Mouse (Mus musculus): ENCODE measurements around the gene Mtcl1. TPM values are rescaled to one million over a fixed set of nuclear protein-coding genes. Genes with fewer than 3 reads are reported as not detected.

The Mtcl1 gene
- total RNA-seq, 2 experiments from 2014 or later: 30.3 to 31.4 TPM

DNA sequence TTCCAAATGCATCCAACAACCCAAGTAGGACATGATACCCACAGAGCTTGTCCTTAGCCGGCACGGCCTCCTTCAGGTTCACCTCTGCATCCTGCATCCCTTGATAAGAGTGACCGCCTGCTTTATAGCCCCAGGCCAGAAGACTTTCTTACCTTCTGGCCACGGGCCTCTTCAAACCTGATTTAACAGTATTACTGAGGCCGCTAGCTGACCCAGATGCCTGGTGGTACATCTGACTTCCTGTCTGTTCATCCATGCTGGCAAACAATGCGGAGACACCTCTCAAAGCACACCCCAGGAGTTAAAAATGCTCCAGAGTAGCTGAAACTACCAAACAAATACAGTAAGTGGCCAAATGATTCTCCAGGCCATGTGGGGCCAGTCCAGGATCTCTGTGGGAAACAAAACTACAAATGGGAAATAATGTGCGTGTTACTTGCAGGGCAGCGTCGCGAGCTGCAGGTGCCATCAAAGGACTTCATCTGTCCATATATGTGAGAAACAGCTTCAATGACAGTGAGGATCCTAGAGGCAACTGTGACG lies 38.6 kb downstream of the Mtcl1 start:
- DNase-seq (ENCODE audit: low spot score in 2 of 2): no peak

DNA sequence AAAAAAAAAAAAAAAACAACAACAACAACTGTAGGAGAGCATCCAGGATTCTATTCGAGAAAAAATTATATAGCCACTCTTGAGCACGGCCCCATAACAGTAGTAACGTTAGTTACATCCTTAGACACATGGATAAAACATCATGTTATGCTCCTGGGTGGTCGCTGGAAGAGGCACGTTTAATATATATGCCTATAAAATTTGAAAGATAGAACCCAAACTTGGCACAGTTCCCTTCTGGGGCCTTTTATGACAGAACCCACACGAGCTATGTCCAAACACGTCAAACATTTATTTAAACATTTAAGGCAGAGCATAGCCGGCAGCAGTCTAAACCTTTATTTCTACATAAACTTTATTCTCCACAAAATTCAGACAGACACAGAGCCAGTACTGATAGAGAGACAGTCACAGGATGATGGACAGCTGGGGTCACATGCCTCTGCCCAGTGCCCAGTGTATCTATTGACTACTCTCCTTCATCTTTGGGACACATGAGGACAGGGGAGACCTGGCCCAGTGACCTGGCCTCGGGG lies 40.4 kb downstream of the Mtcl1 start:
- DNase-seq (ENCODE audit: low spot score in 2 of 2): no peak

DNA sequence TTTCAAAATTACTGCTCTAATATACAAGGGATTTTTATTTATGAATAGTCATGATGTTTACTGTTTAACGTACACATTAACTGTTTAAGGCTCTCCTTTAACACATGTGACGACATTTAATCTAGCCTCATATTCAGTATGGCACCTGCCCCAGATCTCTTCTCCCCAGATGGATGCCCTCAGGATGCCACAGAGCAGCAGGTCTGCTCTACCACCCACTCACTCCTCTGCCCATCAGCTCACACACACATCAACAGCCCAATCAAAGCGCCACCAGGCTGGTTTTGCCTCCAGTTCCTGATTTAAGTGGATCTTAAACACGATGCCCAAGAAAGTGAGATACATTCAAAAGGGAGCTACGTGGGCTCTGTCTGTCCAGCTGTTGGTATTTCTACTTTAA lies 41.1 kb downstream of the Mtcl1 start:
- no peak for DNase-seq (ENCODE audit: low spot score in 2 of 2)

DNA sequence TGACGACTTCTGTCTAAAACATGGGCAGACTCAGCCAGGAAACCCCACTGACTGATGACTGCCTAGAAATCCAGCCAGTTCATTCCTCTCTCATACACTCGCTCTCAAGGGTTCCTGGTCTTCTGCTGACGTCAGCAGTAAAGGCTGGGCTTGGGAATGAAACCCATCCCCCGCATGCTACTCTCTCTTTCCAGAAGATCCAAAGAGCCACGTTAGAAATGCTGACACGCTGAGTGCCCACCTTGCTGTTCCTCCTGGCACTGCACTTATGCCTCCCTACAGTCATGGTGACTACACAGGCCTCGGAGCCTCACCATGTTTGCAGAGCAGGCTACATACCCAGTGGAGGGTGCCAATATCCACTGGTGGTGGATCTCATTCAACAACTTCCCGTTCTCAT lies 41.7 kb downstream of the Mtcl1 start:
- no peak for DNase-seq (ENCODE audit: low spot score in 2 of 2)

DNA sequence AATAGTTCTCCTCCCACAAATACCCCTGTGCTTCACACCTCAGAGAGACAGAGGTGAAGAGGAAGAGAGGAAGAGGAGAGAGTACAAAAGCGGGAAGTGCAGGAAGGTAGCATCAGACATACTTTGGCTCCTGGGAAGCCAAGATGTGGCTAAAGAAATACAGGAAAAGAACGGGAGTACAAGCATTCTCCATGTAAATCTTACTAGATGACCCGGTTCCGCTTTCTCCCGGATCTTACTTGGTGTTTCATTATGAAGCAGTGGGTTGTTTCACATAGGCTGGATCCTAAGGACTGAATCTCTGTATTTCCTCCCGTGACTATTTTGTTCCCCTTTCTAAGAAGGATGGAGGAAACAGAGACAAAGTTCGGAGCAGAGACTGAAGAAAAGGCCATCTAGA lies 43.9 kb downstream of the Mtcl1 start:
- no peak for DNase-seq (ENCODE audit: low spot score in 2 of 2)

DNA sequence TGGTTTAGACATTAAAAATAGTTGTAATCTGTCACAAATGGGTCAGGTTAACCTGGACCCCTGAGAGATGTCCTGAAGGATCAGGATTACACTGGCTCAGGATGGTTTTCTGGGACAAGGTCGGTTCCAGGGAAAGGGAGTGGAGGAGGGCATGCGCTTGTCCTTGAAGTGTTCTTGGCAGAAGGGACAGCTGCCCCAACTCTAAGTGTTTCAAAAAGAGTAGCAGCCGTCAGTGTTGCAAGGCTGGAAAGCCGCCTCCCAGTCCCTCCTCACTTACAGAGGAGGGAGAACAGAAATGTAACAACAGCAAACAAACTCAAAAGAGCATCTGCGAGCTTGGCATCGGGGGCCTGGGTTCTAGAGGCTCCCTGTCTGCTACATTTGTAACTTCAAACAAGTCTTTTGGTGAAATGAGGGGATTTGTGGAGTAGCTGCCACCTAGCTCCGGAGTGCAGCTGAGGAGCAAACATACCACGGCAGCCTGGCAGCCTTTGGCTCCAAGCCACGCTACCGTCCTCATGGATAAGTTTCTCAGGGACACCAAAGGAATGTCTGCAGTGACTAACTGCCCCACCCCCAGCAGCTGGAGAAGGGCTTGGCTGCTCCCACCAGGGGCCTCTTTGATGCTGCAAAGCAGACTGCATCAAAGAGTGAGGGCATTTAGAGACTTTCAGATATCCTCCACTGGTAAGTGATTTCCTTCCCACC lies 44.5 kb downstream of the Mtcl1 start:
- DNase-seq (ENCODE audit: low spot score in 2 of 2): peak in 1 of 2 experiments; percentile 49

DNA sequence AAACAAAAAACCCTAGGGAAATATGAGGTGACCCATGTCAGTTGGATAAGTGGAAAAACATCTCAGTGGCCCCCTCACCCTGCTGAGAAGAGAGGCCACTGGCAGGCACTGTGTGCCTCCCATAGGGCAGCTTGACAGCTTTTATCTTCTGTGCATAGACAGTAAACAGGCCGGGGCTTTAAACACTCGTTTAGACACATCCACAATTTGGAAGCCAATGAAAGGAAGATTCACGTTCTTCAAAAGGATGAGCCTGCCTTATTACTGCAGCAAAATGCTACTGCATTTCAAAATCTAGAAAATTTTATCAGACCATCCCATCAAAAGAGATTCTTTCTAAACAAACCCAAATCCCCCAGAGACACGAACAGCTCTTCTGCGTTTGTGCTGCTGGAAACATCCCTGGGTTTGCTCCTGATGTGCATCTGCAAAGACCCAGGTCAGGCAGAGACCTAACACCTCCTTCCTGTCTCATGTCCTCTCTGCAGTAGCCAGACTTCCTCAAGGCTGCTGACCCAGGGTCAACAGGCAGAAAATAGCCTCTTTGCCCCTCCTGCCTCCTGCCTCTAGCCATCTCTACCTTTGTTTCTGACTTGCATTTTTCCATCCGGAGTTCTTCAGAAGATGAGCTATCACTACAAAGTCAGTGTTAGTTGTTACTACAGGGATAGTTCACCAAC lies 46.6 kb downstream of the Mtcl1 start:
- DNase-seq (ENCODE audit: low spot score in 2 of 2): no peak

DNA sequence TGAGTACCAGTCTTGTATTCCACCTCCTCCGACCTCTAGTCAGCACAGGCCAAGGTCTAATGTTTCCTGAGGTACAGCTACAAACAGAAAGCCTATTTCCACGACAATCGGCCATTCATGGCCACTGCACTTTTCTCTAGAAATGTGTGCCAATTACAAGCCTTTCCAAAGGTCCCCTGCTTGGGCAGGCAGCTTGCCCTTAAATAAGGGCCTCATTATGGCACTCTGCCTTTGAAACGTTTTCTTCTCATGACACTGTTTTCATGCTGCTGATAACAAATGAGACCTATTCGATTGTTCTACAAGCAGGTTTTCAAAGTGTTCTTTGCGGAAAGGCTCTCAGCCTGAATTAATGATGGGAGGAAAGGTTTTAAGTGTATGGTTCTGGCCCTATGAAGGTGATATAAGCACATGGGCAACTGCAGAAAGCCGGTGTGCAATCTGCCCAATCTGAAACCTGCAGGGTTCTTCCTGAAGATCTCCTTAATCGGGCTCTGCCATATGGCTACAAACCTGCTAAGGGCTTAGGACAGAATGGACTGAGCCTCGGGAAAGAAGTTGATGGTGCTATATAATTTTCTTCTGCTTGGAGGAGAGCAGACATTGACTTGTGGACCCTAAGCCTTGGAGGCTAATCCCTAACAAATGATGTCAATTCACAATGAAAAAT lies 47.8 kb downstream of the Mtcl1 start:
- no peak for DNase-seq (ENCODE audit: low spot score in 2 of 2)

DNA sequence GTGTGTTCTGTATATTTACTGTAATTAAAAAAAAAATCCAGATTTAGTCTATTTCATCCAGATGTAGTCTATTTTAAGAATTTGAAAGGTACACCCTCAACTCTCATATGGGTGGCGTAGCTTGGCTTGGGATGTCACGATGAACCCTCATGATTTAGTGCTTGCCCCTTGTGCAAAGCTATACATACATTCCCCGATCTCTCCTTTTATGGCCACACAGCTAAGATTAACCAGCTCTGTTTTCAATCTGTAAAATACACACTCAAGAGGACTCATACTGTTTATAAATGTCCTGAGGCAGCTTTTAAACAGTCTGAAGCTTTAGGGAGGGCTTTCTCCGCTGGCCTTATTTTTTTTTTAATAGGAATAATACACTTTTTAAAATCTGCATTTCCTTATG lies 49.8 kb downstream of the Mtcl1 start:
- DNase-seq (ENCODE audit: low spot score in 2 of 2): no peak

DNA sequence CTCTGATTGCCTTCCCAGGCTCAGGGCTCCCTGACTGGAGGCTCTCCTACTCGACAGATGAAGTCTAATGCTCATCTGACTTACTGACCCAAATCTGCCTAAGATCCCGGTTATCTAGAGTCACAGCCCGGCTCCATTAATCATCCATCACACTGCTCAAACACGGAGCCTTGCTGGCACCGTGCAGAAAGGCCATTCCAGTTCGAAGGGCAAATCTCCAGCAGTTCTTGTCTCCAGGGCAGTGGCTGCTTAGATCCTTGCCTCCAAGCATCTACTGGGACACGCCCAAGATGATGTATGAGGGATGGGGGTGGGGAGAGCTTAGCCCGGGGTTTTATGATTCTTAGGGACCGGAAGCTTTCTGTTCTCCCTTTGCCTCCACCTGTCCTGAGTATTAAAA lies 55.0 kb downstream of the Mtcl1 start:
- DNase-seq (ENCODE audit: low spot score in 2 of 2): peak in 1 of 2 experiments; percentile 27

DNA sequence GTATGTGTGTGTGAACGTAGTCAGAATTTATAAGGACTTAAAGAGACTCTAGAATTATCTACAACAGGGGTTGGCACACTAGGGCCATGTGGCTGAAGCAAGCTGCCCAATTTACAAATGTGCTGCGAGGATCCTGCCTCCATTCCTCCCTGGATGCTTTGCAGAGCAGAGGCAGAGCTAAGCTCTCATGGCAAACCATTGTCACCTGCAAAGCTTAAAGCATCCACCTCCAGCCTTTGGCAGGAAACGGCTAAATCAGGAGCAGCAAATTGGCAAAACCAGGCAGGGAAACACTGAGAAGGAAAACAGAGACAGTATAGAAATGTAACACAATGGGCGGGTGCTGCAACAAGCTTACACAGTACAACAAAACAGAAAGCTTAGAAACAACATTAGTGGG lies 61.2 kb downstream of the Mtcl1 start:
- no peak for DNase-seq (ENCODE audit: low spot score in 2 of 2)

DNA sequence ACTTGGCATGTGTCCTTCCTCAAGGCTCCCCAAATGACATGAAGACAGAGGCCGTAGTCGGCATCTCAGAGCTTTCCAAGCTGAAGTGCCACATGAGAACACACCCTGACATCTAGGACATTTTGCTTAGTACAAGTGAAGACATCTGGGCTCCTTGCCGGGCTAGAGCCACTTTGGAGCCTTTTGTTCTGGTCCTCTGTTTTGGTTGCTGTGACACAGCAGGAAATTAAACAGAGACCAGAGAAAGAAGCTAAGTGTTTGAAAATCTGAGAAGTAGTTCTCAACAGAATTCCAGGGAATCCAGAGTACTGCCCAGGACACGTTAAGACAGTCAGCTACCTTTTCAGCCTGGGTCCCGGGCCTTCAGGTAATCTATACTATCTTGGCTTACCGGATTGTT lies 68.2 kb downstream of the Mtcl1 start:
- DNase-seq (ENCODE audit: low spot score in 2 of 2): no peak

DNA sequence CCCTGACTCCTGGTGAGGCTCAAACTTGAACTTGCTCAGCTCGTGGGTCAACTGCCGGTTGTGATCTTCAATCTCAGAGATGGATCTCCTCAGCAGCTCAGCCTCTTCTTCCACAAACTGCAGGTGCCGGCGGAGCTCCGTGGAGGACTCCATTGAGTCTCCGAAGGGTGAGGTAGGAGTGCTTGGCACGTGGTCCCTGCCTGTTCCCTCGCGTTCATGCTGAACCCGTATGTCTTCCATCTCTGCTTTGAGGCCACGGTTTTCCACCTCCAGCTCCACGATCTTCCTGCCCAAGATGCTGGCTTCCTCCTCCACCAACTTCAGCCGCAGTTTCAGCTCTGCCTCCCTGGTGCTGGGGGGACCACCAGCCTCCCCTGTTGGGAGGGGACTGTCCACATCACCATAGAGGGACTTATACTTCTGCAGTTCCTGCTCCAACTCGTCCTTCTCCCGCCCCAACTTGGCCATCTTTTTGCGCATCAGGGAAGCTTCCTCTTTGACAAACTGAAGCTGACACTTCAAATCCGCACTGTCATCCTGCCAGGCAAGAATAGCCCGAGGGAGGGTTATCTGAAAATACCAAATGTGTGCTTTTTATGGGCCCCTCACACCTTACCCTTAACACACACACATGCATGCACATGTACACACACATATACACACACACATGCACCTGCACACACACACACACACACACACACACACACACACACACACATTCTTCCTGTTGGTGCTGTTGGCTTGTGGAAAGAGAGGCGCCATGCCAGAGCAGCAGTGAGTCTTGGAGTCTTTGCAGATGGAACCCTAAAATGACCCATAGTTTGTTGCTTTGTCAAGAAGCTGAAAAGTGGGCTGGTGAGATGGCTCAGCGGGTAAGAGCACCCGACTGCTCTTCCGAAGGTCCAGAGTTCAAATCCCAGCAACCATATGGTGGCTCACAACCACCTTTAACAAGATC lies 69.4 kb downstream of the Mtcl1 start:
- DNase-seq (ENCODE audit: low spot score in 2 of 2): no peak

DNA sequence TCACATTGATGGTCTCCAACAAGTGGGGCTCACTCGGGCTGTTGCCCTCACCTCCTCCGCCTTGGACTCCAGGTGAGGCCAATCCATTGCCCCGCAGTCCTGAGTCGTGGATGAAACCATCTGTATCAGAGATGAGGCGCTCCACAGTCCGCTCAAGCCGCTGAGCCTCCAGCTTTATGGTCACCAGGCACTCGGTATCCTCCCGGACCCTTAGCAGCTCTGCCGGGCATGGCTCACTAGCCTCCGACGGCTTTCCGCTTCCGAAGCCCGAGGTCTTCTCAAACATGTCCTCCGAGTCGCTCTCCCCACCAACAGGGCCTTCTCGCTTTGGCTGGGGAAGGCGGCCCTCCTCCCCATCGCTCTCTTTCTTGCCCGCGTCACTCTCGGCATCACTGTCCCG lies 70.2 kb downstream of the Mtcl1 start:
- no peak for DNase-seq (ENCODE audit: low spot score in 2 of 2)

DNA sequence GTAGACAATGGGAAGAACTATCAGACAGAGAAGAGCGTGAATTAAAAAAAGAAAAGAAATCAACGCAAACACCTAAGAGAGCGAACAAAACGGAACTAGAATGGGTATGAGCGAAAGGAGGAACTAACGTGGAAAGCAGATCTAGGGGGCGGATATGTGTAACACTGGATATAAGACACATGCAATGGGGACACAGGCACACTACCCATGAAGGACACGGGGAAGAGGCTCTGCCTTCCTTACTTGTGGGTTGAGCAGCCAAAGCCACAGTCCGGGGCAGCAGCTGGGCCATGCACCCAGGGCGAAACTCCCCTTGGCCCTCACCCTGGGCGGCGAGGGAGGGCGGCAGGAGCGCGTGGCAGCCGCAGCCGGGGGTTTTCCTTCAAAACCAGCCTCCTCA lies 71.4 kb downstream of the Mtcl1 start:
- no peak for DNase-seq (ENCODE audit: low spot score in 2 of 2)

DNA sequence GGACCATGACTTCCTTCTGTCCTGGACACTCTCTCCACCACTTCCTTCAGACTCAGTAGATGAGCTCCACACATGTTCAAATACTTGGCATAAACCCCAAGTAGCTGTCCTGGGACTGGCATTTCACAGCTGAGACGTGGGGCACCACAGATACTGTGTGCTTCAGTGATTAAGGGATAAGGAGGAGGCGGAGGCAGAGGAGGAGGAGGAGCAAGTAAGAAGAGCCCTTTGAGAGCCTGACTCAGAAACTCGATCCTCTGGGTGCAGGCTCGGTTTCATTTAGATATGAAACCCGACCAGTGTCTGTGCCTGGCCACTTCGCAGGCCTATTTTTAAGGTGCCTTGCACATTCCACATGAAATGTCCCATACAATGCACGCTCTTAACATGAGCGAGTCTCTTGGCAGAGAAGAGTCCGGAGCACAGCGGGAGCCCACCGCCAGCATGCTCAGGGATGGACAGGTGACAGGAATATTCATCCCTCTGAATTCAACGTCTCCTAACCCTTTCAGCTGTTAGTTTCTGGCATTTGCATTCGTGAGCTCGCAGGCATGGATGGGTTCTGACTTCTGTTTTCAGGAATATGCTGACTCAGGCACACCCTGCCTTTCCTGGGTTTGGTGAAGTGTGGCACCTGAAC lies 74.8 kb downstream of the Mtcl1 start:
- peak in 1 of 2 experiments; percentile 17 for DNase-seq (ENCODE audit: low spot score in 2 of 2)

DNA sequence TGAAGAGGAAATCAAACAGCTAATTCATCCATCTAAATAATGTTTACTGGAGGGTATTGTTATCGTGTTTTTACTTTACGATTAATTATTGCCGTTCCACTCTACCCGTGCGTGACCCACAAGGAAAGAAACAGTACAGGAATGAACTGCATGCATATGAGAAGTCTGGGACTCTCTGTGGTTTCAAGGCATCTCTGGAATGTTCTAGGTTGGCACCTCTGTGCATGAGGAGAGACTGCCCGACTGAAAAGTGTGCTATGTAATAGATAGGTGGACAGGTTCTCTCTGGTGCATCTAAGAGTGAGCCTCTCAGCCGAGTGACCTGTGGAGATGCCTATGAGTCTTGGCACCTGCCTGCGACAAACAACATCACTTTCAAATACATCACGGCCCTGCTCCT lies 78.7 kb downstream of the Mtcl1 start:
- no peak for DNase-seq (ENCODE audit: low spot score in 2 of 2)

DNA sequence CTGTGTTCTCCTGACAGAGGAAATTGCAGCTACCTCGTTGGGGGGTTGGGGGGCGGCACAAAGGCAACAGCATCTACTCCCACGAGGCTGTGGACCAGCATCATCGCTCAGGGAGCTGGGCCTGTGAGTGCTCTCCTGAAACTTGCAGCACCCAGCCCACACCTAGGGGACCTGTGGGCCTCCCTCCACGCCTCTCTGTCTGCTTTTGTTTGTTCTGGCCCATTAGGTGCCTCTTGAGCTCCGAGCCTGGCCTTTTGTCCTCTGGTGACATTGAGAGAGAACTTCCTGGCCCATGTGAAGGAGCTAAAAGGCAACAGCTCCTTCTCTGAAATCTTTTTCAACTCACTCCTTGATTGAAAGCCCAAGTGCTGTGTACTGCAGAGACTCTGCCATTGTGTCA lies 79.8 kb downstream of the Mtcl1 start:
- no peak for DNase-seq (ENCODE audit: low spot score in 2 of 2)

DNA sequence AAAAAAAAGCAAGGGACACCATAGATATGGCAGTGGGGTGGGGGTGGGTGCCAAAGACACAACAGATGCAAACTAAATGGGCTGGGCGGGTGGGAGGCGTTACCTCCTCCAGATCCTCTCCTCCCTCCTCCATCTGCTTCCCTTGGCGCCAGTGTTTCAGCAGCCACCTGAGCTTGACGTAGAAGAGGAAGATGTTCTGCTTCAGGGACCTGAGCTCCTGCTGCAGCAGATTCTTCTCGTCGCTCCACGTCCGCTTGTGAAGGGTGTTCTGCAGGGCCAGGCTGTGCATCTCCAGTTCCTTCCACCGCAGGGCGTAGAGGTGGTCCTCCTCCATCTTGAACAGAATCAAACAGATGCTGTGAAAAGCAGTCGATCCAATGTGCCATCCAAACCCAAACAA lies 81.4 kb downstream of the Mtcl1 start:
- no peak for DNase-seq (ENCODE audit: low spot score in 2 of 2)

DNA sequence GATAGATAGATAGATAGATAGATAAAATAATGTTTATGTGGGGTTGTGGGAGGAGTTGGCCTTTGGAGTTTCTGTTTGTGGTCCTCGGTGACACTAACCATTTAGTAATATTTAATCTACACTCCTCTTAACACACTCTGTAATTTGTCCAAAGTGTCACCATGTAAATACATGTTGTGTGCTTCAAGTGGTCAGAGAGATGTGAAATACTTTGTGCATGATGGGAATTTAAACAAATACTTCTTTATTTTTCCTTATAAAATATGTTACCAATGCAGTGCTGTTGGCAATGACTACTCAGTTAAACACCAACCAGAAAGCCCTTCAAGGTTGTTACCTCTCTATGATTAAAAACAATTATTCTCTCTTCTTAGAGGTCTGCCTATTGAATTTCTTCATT lies 83.9 kb downstream of the Mtcl1 start:
- no peak for DNase-seq (ENCODE audit: low spot score in 2 of 2)

Measured in gastrocnemius, postnatal 4 days (tissue).